Mouse (Mus musculus): ENCODE data around the gene Pmepa1. TPM values are rescaled to one million over a fixed set of nuclear protein-coding genes. Genes with fewer than 3 reads are reported as not detected.

The Pmepa1 gene
- polyA plus RNA-seq, 1 experiment: 93.7 TPM

DNA sequence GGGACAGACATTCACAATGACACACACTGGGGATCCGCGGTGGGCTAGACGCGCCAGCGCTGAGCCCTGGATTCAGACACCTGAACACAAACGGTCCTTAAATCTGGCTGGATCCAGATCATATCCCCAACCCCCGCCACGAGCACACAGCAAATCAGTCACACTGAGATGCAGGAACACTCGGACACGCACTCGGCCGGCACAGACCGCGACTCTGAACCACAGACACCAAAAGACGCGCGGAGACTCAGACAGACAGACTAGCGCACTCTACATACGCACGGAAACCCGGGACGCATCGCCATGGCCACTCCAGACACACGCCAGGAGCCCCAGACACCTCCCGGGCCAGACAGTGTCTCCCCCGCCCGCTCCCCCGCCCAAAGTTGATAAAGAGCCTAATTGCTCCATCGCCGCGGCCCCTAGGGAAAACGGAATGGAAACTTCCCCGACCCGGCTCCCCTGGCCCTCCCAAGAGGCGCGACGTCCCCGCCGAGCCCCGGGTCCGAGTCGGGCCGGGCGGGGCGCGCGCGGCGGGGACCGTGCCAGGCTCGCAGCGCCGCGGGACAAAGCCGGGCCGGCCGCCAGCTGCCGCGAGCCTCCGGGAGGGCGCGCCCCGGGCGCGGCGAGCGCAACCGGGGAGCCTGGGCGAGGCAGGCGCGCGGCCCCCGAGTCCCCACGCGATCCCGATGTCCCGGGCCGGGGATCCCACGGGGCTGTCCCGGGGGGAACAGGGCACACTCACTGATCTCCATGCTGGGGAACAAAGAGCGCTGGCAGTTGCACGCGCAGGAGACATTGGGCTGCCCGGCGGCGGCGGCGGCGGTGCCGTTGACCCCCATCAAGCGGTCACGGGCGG, 761 bp downstream of the Pmepa1 start:
- no peak for DNase-seq (ENCODE audit: low read depth)

DNA sequence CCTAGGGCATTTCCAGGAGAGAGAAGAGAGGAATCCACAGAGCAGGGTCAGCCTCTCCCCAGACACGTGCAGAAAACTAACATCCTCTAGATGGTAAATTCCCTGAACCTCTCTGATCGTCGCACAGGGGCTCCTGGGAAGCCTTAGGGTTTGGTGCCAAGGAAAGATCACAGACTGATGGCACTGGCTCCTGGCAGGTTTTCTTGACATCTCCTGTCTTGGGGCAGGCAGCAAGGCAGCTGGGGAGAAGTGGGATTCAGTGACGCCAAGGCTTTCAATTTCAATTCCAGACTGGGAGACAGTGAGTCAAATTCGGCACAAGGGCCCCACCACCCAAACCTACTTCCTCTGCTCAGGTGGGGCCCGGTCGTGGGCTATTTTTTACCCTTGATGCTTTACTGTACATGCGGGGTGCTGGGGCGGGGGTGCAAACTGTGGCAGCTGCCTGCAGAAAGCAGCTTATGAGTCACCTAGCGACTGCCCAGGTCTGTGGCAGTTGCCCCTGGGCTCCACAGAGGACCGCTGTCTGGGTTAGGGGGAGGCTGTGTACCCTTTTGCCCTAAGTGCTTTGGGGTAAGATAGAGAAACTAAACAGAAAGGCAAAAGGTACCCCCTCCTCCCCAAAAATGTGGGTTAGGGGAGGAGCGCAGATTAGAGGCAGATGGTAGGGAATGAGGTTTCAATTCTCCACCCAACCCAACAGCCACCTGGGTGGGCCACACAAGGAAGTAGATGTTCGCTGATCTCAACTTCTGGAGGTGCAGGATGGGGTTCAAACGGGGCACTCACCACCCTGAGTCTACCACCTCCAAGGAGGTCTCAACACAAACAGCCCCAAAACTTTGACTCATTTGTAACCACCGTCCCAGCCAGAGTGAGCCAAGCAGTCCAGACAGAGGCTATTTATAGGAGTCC, 1.6 kb downstream of the Pmepa1 start:
- no peak for DNase-seq (ENCODE audit: low read depth)

DNA sequence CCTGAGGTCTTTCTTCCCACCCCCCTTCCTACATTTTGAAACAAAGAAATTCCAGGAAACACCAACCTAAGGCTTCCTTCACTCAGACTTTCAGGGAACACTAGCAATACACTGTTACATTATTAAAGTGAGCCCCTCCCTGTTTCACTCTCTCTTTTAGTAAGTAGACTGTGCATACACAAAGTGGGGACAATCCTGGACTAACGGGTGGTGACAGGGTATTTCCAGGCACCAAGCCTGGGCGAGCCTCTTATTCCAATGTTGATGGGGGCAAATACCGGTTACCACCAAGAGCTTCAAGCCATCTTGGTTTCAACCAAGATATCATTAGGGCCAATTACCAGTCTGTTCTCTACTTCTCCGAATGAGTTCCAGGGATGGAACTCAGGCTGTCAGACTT, 2.4 kb downstream of the Pmepa1 start:
- DNase-seq (ENCODE audit: low read depth): no peak

DNA sequence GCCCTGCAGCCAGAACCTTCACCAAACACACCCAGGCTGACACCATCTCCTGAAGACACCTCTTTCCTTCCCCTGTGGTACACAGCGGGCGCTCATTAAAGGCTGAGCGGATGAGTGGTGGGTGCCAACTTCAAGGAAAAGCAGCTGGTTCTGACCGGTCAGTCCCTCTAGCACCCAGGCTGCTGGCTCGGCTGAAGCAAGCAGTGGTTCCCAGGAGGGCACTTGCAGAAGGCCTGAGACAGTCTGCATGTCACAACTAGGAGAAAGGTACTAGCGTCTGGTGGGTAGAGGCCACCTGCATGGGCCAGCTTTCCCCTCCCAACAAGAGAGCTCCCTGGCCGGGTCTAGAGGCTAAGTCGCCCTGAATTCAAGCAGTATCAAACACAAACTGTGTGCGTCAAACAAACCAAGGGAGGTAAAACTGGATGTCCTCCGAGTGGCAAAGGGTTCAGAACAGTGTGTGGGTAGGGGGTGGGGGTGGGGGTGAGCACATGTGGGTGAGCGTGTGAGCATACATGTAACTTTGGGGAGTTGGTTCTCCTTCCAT, 3.9 kb downstream of the Pmepa1 start:
- no peak for DNase-seq (ENCODE audit: low read depth)

DNA sequence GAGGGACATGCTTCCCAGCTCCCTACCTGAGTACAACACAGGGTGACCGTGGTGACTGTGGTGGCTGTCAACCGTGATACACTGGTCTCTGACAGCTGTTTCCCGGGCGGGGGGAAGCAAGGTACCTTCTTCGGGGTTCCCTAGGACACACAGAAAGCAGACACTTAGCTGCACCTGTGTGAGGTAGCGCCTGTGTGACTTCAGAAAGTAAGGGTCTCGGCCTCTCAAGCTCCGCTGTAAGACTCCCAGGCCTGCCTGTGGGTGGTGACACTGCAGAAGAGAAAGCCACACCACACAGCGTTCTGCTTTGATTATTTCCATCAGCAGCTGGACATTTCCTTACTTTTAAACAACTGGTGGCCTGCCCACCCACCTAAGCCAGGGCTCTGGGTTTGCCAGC, 4.8 kb downstream of the Pmepa1 start:
- DNase-seq (ENCODE audit: low read depth): no peak

DNA sequence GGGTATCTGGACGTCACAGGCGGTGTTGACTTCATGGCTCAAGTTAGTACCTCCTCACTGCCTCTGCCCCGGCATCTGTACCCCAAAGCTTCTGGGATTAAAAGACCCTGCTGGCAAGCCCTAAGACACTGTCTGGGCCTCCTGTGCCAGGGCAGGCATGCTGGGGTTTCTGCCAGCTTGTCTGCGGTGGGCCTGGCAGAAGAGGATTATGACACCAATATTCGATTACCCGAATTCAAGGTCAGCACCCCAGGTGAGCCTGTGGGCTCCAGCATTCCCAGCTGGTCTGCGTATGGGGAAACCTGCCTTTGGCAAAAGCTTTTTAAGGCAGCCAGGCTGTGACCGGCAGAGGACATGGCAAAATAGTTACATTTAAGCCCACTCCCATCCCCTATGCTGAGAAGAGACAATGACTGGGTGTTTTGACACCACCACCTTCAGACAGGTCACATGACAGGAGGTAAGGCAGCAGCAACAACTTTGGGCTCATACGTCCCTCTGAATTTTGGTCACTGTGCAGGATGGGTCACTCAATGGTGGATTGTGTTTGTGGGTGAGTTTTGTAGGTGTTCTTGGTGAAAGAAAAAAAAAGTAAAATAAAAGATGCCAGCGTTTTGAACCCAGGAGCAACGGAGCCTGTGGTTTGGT, 5.6 kb downstream of the Pmepa1 start:
- DNase-seq (ENCODE audit: low read depth): no peak

DNA sequence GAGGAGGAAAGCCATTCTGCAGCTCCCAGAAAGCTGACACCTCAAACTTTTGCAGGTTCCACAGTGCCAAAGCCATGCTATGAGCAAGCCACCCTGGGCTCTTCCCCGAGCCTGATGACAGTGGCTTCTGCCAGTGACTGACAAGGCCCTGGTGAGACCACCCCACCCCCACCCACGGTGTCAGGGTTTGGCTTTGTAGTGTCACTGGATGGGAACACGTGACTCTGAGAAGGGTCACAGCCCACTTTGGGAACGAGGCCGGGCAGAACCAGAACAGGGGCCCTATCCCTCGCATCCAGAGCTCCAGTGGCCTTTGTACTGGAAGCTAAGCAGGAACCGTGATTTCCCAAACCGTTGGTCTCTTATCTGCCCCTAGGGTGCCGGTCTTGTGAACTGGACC, 6.1 kb downstream of the Pmepa1 start:
- no peak for DNase-seq (ENCODE audit: low read depth)

DNA sequence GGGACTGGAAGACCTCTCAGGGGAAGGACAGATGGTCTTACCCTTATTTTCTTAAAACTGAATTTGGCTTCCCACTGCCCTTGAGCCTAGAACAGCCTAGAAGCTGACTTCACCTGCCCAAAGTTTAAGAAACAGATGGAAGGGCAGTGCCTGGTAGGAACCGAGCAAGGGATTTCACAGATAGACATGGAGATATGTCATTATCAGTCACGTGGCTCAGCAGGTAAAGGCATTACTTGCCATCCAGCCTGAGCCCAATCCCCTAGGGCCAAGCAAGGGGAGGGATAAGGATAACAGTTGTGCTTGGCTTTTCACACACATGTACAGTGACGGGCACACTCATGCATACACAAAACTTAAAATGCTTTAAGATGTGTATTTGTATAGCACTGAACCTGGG, 8.8 kb downstream of the Pmepa1 start:
- no peak for DNase-seq (ENCODE audit: low read depth)

DNA sequence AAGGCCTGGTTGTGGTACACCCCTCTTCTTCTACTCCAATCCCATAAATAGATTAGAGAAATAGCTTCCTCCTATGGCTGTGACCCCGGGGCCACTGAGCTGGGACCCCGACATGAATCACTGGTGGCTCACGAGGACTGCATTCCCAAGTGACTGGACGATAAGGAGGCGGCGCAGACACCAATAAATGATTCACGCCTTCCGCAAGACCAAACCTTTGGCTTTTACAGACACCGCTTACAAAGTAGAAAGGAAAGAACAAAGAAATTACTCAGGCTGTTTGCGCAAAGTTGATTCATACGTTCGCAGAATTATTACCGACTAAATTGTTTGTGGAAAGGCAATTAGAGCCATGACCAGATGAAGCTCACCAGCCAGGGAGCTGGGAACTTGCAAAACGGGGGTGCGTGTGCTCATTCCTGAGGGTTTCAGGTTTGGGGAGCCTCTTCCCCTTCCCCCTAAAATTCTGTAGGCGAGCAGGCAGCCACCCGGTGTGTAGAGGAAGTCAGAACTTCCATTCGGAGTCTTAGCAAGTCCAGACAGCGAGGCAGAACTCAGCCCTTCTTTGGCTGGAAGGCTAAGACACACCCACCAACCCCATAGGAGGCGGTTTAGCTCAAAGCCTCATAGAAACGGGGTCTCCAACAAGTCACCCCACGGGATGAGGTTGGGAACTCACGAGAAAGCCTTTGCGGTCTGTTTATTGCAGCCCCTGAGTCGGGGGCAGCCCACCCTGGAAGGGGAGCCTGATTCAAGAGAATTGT, 9.8 kb downstream of the Pmepa1 start:
- no peak for DNase-seq (ENCODE audit: low read depth)

DNA sequence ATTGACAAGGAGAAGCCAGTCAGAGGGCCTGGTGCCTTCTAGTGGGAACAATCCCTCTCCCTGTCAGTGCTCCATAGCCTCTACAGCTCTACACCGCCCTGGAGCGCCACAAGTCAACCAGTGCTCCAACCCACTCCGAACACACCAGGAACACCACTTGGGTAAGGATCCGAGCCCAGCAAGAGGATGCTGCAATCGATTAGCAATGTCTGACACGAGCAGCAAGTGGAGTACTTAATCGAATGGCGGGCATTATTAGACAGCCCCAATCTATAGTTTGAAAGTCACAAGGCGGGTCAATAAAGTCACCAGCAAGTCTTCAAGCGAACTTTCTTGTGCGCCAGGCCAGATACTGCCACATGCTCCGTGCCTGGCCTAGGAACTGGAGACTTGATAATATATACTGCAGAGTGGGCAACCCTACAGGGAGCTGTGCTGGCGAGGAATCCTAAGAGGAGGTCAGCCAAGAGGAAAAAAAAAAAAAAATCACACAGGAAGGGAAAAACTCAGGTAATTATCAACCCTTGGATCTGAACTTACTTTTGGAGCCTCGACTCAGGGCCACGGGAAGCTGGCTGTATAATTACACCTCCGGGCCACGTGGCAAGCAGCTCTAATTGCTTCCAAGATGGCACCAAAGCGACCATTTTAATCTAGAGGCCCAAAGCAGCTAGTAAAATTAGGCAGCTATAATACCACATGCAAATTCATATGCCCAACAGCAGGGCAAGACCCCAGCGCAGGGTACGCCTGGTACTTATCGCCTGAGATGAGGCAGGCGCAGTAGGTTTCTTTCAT, 10.7 kb downstream of the Pmepa1 start:
- no peak for DNase-seq (ENCODE audit: low read depth)

DNA sequence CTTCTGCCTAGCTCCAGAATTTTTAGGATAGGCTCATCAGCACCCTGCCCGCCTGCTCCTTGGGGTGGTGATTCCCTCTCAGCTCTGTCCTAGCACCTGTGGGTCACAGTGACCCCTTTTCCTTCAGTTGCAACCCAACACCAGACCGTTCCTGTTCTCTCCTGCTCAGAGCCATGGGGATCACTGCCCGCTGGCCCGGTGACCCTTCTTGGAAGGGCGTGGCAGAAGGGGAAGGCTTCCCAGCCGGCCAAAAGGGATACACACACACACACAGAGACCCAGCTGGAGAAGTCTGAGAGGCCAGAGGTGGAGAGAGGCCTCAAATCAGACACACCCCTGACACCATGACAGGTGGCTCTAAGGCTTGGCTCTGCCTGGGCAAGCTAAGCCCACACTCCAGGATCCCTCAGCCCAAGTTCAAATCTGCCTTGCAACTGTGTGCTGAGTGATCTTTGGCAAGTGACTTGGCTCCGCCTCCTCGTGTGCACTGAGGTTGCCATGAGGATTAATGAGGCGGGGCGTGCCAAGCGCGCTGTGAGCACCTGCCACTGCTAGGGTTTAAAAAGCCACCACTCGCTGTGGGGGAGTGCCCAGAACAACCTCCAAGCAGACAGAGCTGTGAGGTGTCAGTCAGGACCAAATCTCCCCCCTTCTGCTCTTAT, 11.7 kb downstream of the Pmepa1 start:
- DNase-seq (ENCODE audit: low read depth): no peak

DNA sequence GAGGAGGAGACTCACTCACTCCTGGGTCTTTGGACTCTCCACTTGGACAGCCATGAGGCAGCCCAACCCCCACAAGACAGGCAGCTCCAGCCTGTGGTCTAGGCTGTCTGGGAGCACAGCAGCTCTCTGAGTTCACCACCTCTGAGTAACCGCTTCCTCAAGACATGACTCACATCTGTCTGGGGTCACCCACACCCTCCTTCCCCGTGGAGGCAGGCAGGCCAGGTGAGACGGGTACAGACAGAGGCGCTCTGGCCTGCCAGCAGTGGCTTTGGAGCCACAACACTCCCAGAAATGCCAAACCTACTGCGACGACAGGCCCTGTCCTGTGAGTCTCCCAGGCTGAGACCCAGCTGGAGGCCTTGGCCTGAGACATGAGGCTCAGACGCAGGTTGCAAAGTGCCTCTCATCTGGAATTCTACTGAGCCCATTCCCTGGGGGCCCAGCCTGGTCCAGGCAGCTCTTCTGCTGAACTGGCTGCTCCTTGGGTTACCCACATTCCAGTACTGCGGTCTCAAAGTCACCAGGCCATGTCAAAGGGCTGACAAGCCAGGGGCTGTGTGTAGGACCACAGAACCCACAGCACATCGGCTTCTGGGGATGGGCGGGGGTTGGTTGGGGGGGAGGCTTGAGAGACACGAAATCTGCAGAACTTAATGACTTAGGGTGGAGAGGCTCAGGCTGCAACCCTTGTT, 12.6 kb downstream of the Pmepa1 start:
- DNase-seq (ENCODE audit: low read depth): no peak

DNA sequence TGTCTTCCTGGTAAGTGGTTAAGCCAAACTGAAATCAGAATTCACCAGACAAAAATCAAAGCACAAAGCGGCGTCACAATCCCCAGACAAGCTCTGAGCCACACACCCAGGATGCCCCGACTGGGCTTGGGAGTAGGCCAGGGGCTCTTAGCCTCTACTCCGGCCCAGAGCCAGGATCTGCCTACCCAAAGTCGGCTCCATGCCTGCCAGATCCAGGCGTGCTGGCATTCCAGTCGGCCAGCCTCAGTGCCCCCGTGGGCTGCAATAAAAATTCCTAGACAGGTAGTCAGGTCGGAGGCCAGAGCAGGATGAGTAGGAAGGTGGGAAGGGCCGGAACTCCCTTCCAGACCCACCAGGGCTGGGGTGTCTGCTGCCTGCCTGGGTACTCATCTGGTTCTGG, 14.8 kb downstream of the Pmepa1 start:
- DNase-seq (ENCODE audit: low read depth): no peak

DNA sequence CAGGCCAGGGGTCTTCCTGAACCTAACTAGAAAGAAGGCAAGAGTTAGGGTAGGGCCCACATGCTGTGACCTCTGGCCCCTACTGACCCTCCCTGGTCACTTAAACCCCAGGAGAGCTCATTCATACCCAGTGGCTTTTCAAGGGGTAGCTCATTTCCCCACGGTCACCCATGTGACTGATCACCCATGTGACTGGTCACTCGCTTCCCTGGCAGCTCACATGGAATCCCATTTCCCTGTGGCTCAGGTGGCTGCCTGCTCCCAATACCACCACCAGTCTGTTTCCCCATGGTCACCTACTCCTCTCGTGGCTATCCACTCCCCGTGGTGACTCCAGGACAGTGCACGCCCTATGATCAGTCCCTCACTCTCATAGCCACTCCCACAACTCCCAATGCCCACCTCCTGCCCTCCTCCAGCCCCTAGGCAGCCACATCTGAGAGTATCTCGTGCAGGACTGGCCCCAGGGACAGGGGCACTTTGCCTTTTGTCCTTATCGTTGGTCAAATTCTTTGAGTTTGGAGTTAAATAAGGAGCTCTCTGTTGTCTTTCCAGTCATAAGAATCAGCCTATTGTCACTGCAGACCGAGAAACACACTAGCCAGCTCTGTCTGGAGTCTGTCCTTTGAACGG, 17.8 kb downstream of the Pmepa1 start:
- no peak for DNase-seq (ENCODE audit: low read depth)

DNA sequence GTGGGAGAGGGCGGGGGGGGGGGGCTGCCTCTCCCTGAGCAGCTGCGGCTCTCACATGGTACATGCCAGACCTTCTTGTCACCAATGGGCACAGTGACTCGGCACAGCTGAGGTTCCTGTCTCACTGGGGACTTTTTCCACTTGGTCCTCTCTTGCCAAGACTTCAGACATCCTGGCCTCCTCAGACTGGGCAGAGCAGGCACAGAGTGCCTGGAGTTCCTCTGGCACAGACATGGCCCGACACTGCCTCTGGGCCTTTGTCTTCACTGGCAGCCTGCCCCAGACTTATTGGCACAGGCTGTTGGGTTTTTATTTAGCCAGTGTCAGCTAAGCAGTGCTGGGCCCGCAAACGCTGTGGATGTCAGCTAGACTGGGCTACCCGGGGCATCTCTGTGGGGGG, 18.7 kb downstream of the Pmepa1 start:
- DNase-seq (ENCODE audit: low read depth): no peak

DNA sequence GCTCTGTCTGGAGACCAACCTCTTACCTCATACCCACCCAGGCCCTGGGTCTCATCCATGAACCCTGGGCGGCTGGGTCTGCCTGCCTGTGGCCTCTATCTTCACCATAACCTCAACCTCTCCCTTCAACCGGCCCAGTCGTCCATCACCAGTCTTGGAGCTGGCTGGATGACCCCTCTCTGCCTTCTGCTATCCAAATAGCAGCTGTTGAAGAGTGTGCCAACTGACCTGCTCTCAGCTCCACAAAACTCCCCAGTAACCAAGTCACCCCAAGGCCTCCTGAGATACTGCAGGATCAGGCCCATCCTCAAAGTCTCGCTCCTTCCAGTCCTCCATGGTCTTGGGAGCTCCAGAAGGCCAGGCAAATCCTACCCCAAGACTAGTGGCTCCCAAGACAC, 19.8 kb downstream of the Pmepa1 start:
- DNase-seq (ENCODE audit: low read depth): no peak

DNA sequence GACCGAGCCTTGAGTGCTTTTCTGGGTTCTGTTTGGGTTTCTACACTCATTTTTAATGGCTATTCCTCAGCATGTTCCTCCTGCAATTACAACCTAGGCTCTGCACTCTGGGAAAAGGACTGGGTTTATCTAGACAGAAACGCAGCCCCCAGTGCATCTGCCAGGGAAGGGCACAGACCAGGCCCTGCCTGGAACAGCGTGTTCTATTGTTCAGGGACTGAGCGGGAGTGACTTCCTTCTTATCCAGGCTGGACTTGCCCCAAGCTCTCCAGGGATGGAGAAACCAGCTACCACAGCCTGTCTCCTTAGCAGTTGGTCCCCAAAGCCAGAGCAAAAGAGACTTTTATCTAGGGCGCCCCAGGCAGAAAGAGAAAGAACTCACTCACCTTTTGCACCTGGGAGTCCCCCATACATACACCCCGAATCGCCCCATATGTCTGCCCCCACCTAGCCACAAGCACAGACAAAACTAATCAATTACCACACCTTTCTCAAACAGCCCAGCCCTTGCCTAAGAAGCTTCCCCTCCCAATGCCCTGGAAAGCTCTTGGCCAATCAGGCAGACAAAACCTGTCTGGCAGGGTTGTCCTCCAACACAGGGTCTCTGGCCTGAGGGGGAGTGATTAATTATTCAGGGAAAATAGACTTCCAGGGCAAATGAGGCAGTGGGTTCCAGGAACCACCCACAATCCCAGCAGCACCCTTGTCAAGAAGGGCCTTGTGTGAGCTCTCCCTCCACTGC, 20.4 kb downstream of the Pmepa1 start:
- DNase-seq (ENCODE audit: low read depth): no peak

Measured in gonadal fat pad, adult 2 months (tissue).